Mouse (Mus musculus): ENCODE results near the gene Alcam.

GRCm38 (mm10) chr16:52472635-52473034 is 18.8 kb upstream of the Alcam start:
- TF ChIP-seq CTCF (IDR thresholded peaks at IDR 0.05), result no peak
- no peak for TF ChIP-seq EP300 (IDR thresholded peaks at IDR 0.05)

Measured in lung, postnatal 0 days (tissue).